Mouse (Mus musculus): ENCODE data around the gene Spata16. TPM values are rescaled to one million over a fixed set of nuclear protein-coding genes. Genes with fewer than 3 reads are reported as not detected.

The Spata16 gene
- total RNA-seq, 2 experiments from 2014 or later, result not detected

DNA sequence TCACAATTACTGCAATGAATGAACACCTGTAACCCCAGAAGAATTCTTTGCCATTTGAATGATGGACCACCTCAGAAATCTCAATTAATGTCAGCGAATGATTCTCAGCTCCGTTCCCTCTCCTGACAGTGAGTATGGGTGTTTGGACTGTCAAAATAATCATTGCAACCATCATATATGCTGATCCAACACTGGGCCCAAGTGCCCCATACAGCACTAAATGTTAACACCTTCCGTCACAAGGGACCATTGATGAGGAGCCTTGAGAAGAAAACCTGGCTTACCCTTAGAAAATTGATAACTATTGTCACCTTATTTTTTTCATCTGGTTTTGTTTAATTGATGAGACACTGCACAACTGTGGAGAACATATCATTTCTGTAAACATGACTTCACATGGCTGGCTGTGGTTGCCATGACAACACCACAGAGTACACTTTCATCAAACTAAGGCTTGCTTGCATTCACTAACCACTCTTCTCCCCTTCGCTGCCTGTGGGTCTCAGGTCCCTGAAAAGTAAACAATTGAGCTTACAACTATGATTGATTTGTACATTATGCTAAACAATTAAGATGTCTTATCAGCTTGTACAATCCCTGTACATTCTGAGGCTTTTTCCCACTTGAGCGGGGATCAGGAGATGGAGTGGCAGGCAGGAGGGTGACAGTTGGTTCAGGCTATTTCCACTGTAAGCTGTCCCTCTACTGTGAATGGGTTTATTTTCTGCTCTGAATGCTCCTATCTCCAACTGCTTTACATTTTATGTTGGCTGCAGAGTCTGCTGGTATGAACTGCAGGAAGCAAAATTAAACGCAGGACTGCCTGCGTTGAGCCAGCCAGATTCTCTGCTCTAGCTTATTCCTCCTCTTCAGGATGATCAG, 189.8 kb downstream of the Spata16 start:
- DNase-seq (ENCODE audit: low spot score in 2 of 2), result peak in 1 of 2 experiments; percentile 37

DNA sequence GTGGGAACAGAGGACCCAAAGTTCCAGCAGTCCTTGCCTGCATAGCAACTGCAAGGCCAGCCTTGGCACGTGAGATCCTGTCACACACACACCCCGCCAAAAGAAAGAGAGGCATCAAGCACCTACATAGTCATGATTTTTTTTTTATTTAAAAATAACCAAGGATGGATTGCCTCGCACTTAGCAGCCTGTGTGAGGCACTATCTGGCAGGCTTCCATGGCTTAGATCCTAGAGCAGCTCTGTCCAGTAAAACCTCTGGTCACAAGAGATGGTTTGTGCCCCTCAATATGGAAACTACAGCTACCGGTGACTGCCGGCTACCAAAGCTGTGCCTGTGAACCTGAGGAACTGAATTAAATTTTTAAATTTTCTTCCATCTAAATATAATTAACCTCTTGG, 195.5 kb downstream of the Spata16 start:
- DNase-seq (ENCODE audit: low spot score in 2 of 2), result no peak

DNA sequence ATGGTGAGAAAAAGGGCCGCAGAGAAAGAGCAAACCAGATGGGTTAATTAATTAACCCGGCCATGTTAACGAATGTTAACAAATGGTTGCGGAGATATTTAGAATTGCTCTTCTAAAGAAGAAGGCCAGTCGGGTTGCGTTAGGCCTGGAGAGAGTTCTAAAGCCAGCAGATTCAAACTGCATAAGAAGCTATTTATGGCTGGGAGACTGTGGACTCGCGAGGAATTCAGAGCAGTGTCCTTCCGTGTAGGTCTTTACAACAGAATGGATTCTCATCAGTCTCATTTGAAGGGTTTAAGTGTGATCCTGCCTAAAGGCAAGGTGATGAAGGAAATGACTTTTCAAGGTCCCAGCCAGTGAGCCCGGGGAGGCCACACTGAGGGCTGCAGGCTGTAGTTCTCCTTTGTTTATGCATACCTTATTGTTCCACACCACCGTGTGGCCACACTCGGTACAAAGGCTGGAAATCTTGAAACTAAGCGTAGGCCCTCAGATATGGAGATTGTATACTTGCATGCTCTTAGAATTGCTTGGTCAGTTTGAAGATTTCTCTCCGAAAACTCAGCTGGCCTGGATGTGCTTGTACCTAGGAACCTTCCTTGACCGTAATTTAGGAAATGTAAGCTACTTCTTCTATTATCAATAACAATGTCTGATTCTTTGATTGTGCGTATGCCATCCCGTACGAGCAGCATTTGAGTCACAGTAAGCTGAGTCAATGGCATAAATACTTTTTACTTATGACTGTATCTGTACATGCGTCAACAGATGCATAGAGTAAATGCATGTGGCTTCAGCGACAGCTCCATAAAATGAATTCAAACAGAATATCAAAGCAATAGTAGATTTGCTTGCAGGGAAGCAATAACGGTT, 197.0 kb downstream of the Spata16 start:
- peak; percentile 53 to 63 for DNase-seq (ENCODE audit: low spot score in 2 of 2)

DNA sequence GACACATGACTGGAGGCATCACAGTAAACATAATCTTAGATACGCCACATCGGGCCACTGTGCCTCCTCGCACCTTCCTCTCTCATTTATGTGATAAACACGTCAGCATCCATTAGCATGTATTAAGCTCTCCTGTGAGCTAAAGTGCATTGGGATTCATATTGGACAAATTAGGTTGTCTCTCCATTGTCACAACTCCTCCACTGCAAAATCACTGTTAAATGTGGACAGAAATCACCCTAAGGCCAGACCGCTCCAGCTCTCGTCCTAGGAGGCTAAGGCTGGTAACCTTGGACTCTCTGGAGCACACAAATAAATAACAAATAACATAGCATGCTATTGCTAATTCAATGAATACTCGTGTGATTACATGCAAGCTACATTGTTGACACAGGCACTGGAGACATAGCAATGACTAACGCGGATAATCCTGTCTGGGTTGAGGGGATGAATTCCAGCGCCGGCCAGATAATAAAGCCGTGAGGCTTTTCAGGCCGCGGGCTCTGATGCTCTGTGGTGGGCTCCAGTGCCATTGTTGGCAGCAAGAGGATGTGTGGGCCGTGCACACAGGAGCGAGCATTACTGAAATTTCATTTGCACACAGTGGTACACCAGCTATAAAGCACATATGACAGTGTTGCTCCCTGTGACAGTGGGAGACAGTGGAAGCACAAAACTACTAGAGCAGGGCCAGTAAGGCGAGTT, 197.8 kb downstream of the Spata16 start:
- DNase-seq (ENCODE audit: low spot score in 2 of 2), result no peak

DNA sequence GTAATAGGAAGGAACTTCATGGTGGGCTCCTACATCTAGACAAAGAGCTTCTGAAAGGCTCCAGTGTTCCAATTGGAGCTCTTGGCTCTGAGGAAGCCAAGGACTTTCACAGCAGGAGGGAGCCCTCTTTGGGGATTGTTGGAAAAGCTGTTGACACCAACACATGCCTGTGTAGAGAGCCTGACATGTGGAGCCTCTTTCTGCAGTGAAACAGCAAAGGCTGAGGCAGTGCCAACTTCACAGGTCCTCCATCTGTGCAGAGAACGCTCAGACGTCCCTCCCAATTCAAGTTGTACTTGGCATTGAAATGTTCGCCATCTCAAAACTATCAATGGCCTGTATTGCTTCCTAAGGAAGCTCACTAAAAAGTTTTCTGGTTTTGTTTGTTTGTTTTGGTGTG, 207.6 kb downstream of the Spata16 start:
- peak; percentile 65 to 90 for DNase-seq (ENCODE audit: low spot score in 2 of 2)

GRCm38 (mm10) chr3:26847935-26848334, 210.5 kb downstream of the Spata16 start:
- no peak for DNase-seq (ENCODE audit: low spot score in 2 of 2)

DNA sequence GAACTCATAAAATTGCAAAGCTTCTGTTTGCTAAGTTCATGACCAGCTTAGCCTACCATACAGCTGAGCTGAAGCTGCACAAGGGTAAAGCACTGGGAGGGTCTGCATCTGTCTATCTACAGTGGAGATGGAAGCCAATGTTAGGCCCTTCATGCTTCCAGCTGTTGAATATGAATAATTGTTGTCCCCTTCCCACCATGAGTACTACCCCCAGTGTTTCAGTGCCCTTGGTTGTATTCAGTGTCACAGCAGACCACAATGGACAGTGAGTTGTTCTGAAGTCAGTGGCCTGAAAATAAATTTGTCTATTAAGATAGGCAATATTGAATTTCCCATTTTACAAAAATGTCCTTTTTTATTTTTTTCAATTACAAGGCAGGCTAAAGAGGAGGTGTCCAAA, 212.8 kb downstream of the Spata16 start:
- DNase-seq (ENCODE audit: low spot score in 2 of 2), result no peak

DNA sequence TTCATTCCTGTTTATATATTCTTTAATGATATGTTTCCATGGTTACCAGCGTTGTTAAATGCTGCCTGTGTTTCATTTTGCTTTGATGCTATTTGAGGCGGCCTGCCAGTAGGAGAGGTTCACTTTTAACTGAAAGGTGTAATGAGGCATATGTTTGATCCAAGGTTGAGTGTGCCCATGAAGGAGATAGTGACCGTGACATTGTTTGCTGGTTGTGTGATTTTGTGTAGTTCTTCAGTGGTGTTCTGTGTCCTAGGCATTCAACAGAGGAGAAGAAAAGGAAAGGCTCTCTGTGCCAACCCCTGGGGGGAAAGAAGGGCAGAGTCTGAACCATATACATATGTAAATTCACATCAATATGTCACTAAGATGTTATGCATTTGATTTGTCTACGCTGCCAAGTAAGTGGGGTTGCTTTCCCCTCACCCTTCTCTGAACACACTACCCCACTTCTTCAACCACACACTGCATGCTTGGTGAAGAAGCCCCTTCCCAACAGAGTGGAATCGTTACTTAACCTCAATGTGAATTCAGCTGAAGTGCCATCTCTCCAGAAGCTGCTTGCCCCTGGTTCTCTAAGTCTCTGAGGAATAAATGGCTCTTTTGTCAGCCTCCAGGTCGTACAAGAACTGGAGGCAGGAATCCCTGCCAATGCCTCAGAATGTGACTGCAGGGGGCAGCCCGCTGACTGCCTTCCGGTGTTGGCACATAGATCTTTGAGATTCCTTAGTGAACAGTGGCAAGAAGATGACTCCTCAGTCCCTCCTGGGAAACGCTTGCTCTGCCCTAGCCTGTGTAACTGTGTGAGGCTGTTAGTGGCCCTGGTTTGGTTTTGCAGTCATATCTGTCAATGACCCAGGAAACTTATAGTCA, 213.5 kb downstream of the Spata16 start:
- no peak for DNase-seq (ENCODE audit: low spot score in 2 of 2)

DNA sequence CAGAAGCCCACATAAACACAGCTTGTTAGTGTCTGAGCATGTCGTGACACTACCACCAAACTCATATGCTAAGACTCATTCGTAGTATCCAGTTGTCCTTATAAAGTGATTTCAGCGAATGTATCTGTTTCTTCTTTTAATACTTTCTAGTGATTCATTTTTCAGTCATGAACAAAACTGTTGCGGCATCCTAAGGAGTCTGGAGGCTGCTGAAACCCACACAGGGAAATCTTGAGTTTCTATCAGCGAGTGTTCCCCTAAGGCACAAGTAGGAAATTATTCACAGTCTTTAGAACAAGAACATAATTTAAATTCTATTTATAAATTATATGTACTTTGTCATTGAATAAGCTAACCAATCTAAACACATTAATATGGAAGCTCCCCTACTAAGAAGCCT, 216.1 kb downstream of the Spata16 start:
- no peak for DNase-seq (ENCODE audit: low spot score in 2 of 2)

GRCm38 (mm10) chr3:26874706-26875105, 237.3 kb downstream of the Spata16 start:
- peak; percentile 22 to 75 for DNase-seq (ENCODE audit: low spot score in 2 of 2)

DNA sequence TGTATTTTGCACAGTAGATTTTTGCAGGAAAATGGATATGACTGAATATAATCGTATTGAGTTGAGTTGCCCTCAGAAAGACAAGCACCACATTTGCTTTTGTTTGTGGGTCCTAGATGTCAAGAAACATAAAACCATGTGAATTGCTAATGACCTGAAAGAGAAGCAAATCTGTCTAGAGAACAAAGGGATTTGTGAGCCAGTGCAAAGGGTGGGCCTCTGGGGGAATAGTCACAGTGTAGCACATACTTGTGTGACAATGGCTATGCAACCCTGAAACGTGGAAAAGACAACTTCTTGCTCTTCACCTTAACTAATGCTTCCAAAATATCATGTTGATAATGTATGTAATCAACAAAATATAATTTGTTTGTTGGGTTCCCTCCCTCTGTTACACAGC, 239.9 kb downstream of the Spata16 start:
- no peak for DNase-seq (ENCODE audit: low spot score in 2 of 2)

DNA sequence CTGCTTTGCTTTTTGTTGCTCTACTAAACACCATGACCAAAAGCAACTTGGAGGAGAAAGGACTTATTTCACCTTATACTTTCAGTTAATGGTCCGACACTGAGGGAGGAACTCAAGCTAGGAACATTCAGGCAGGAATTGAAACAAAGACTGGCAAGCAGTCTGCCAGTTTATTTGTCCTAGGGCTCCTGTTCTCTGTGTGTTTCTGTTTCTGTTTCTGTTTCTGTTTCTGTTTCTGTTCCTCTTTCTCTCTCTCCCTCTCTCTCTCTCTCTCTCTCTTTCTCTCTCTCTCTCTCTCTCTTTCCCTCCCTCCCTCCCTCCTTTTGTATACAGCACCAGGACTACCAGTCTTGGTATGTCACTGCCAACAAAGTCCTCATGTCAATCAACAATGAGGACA, 279.2 kb downstream of the Spata16 start:
- no peak for DNase-seq (ENCODE audit: low spot score in 2 of 2)

GRCm38 (mm10) chr3:26920986-26921385, 283.6 kb downstream of the Spata16 start:
- DNase-seq (ENCODE audit: low spot score in 2 of 2), result no peak

- no peak for DNase-seq (ENCODE audit: low spot score in 2 of 2)
Observed at GRCm38 (mm10) chr3:26921576-26921975, 284.2 kb downstream of the Spata16 start.

DNA sequence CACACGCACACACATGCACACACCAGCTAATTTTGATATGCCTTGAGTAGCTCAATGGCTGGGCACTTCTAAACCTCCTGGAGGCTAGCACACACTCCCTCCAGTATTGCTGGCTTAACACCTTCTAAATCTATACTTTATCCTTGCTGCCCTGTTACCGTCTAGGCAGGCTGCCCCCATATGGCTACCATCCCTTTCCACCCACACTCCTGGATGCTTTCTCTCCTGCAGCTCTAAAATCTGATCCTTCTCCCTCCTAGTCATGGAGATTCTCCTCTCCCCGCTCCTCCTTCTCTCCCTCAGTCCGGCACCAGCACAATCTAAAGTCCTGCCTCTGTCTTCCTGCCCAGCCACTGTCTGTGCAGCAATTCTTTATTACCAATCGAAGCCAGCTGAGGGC, 286.0 kb downstream of the Spata16 start:
- DNase-seq (ENCODE audit: low spot score in 2 of 2), result no peak

DNA sequence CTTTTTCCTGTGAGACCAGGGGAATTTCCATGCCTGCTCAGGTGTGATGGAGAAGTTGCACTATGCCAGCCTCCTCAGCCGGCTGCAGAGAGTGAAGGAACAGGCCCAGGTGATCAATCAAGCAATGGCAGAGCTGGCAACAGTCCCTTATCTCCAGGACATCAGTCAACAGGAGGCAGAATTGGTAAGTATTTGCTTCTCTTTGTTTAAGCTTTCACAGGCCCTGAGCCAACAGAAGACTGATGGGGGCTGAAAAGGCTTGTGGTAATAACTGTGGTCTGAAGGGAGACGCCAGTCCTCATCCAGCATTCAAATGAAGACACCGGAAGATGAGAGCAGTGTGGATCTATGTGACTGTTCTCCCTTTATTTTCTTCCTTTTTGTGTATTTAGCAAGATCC, 286.8 kb downstream of the Spata16 start:
- no peak for DNase-seq (ENCODE audit: low spot score in 2 of 2)

DNA sequence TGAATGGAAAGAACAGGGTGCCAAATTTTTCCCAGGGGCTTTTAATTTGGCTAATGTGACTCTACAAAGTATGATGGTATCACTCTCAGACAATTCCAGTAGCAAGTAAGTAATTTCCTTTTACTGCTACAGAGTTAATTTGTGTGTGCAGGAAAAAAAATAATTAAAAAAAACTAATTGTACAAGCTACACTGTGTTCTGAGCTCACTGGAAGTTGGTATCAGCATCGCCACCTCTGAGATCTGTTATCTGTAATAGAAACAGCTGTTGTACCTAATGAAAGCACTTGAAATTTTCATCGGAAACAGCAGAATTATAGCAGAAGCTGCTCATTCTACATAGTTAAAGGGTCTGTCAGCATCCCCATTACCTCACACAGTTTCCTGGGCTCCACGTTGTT, 295.7 kb downstream of the Spata16 start:
- DNase-seq (ENCODE audit: low spot score in 2 of 2), result no peak

- no peak for DNase-seq (ENCODE audit: low spot score in 2 of 2)
Observed at GRCm38 (mm10) chr3:26936897-26937590, 299.6 kb downstream of the Spata16 start.

DNA sequence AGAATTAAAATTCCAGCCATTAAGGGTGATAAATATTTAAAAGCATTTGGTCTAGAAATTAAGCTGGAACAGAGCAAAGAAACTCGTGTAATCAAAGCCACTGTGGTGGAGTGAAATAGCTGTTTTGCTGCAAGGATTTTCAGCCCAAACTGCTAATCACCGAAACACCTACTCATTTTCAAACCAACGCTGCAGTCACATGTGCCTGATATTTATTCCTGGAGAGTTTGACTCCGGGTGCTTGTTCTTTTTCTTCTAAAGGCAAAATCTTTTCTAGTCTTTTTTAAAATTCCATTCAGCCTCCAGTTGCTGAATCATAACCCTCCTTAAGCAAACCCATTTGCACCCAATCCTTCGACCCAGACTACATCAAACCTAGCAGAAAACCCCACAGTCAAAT, 329.4 kb downstream of the Spata16 start:
- DNase-seq (ENCODE audit: low spot score in 2 of 2), result peak in 1 of 2 experiments; percentile 12

Data from layer of hippocampus, postnatal 14 days (tissue).